Mouse (Mus musculus) myocyte (in vitro differentiated cells): Measurements from ENCODE around the gene Itpr2.

Experiments used
- CEBPB ChIP-seq: IDR thresholded peaks from 2 replicates; pipeline ENCODE4 v1.6.1; 2011; ENCODE audit warnings: mild to moderate bottlenecking, moderate library complexity; ENCODE audit not compliant: poor library complexity, insufficient read depth, severe bottlenecking
- E2F4 ChIP-seq: IDR thresholded peaks from one replicate; pipeline ENCODE4 v1.6.1; 2011; ENCODE audit warnings: mild to moderate bottlenecking, control low read depth, moderate library complexity; ENCODE audit not compliant: insufficient read depth
- MAX ChIP-seq: IDR thresholded peaks from one replicate; pipeline ENCODE4 v1.6.1; 2011; ENCODE audit warnings: low read depth, mild to moderate bottlenecking, control low read depth
- MYOD1 ChIP-seq, 3 experiments: IDR thresholded peaks; one replicate each; pipeline ENCODE4 v1.6.1; 2011; ENCODE audit warnings: control low read depth in 2 of 3, low read depth in 2 of 3, mild to moderate bottlenecking in 2 of 3, moderate library complexity in 1 of 3; ENCODE audit not compliant: insufficient read length in 2 of 3, control insufficient read depth in 1 of 3
- POLR2A ChIP-seq: IDR thresholded peaks from one replicate; pipeline ENCODE4 v1.6.1; 2011; ENCODE audit warnings: low read depth, mild to moderate bottlenecking, control low read depth, moderate library complexity; ENCODE audit not compliant: insufficient read length
- REST ChIP-seq: IDR thresholded peaks from one replicate; pipeline ENCODE4 v1.6.1; 2011; ENCODE audit warnings: mild to moderate bottlenecking, control low read depth, moderate library complexity; ENCODE audit not compliant: insufficient read depth, insufficient read length
- SRF ChIP-seq: IDR thresholded peaks from one replicate; pipeline ENCODE4 v1.6.1; 2011; ENCODE audit warnings: low read depth; ENCODE audit not compliant: control insufficient read depth, insufficient read length
- TCF12 ChIP-seq: IDR thresholded peaks from one replicate; pipeline ENCODE4 v1.6.1; 2011; ENCODE audit warnings: mild to moderate bottlenecking, control low read depth; ENCODE audit not compliant: poor library complexity, insufficient read depth, severe bottlenecking
- TCF3 ChIP-seq: IDR thresholded peaks from one replicate; pipeline ENCODE4 v1.6.1; 2011; ENCODE audit warnings: low read depth, control low read depth; ENCODE audit not compliant: insufficient read length

DNA sequence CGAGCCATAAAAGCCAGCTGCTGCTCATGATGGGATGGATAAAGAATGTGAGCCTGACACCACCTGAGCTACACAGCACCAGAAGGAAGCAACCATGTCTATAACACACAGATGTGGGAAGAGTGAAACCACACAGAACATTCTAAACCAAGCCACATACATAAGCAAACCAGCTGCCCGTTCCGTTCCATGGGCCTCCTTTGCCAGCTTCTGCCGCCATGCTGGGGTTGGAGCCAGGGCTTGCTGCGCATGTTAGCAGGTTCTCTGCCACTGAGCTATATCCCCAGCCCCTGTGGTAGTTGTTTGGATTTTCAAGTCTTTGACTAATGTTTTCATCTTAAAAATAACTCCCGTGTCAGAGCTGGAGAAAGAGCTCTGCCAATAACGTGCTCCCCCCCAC is 87.9 kb downstream of the Itpr2 start:
- TF ChIP-seq TCF3 (no peak), POLR2A (no peak), MYOD1 (IDR thresholded peaks at IDR 0.05; ENCODE audit: control insufficient read depth in 1 of 3, insufficient read length in 2 of 3, low read depth in 2 of 3) (peak in 1 of 3 experiments; percentile 20), TCF12 (no peak), E2F4 (no peak), REST (no peak), SRF (no peak), MAX (no peak), CEBPB (no peak)
